Mouse (Mus musculus): ENCODE results near the gene Gm11985. TPM values are rescaled to one million over a fixed set of nuclear protein-coding genes. Genes with fewer than 3 reads are reported as not detected.

The Gm11985 gene
- polyA plus RNA-seq, 1 experiment = not detected

DNA sequence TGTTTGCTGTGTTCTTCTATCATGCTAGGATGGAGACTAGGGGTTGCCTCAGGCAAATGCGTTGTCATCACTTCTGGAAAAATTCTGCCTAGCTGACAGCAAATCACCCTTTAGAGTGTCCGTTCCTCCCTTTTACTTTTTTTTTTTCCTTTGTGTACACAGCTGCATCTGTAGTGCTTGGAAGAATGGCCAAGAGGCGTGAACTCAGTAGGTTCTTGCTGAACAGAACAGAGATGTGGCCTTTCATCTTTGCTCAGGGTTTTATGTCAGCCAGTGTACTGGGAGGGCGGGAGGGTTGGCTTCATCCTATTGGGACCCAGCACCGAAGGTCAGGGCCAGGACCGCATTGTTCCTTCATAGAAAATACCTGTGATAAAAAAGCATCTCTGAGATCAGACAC lies 53.1 kb downstream of the Gm11985 start:
- WGBS = 26% methylated on average over 6 of the region's 6 CpGs
- no peaks in the 10 kb centered on the region for H3K4me1 ChIP-seq (ENCODE audit: control insufficient read depth, insufficient read depth, insufficient read length, low read length)
- H3K27ac ChIP-seq (ENCODE audit: insufficient read depth, low read depth, low read length) = no peak overlapping the region
- TF ChIP-seq CTCF (IDR thresholded peaks at IDR 0.05; ENCODE audit: extremely low read depth, insufficient read length, insufficient replicate concordance, low read depth, low read length) (no peak), POLR2A (IDR thresholded peaks at IDR 0.05; ENCODE audit: low read depth, low read length) (no peak)
- no peaks in the 10 kb centered on the region for H3K36me3 ChIP-seq (ENCODE audit: control insufficient read depth, insufficient read depth, low read length)
- H3K4me3 ChIP-seq (ENCODE audit: low read depth, low read length) = no peak overlapping the region
- H3K27me3 ChIP-seq (ENCODE audit: control insufficient read depth, insufficient read depth, low read length) = no peaks in the 10 kb centered on the region

DNA sequence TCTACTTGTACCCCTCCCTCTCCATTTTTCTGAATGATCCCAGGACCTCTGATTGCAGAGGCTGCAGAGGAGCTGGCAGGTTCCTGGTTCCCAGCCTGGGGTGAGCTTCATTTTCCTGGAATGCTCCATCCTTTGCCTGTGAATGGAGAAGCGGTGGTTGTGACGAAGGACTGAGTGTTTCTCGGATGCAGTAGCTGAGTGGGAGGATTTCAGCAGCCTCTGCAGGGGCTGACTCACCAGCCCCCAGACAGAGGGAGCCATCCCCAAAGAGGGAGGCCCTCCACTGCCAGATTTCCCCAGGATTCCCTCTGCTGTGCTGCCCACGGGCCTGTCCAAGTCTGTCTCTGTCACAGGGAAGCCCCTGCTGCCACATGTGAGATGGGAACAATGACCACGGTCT lies 54.0 kb downstream of the Gm11985 start:
- TF ChIP-seq CTCF (IDR thresholded peaks at IDR 0.05; ENCODE audit: extremely low read depth, insufficient read length, insufficient replicate concordance, low read depth, low read length) (no peak), POLR2A (IDR thresholded peaks at IDR 0.05; ENCODE audit: low read depth, low read length) (no peak)
- Histone ChIP-seq H3K27me3 (ENCODE audit: control insufficient read depth, insufficient read depth, low read length) (no peaks in the 10 kb centered on the region), H3K4me3 (ENCODE audit: low read depth, low read length) (no peak overlapping the region), H3K4me1 (ENCODE audit: control insufficient read depth, insufficient read depth, insufficient read length, low read length) (no peaks in the 10 kb centered on the region), H3K27ac (ENCODE audit: insufficient read depth, low read depth, low read length) (no peak overlapping the region), H3K36me3 (ENCODE audit: control insufficient read depth, insufficient read depth, low read length) (no peaks in the 10 kb centered on the region)
- 91% methylated on average over 5 of the region's 5 CpGs for WGBS

DNA sequence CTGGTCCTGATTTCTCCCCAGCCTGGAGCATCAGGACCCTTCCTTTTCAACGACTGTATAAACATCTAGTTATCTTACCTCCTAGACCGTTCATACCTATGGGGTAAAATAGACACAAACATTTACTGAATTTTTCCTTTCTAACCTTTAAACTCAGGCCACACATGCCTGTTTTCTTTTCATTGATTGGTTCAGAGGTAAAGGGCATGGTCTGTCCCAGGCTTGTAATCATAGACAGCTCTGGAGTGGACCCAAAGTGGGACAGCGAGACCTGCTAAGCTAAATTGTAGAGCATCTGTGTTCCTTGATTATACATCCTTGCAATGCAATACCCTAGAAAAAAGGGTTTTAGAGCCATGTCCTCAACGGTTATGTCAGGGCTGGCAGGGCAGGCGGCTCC lies 54.6 kb downstream of the Gm11985 start:
- 90% methylated on average over 5 of the region's 5 CpGs for WGBS
- Histone ChIP-seq H3K4me3 (ENCODE audit: low read depth, low read length) (no peak overlapping the region), H3K27me3 (ENCODE audit: control insufficient read depth, insufficient read depth, low read length) (no peaks in the 10 kb centered on the region), H3K4me1 (ENCODE audit: control insufficient read depth, insufficient read depth, insufficient read length, low read length) (no peaks in the 10 kb centered on the region), H3K27ac (ENCODE audit: insufficient read depth, low read depth, low read length) (no peak overlapping the region), H3K36me3 (ENCODE audit: control insufficient read depth, insufficient read depth, low read length) (no peaks in the 10 kb centered on the region)
- TF ChIP-seq CTCF (IDR thresholded peaks at IDR 0.05; ENCODE audit: extremely low read depth, insufficient read length, insufficient replicate concordance, low read depth, low read length) (no peak), POLR2A (IDR thresholded peaks at IDR 0.05; ENCODE audit: low read depth, low read length) (no peak)

Other genes with a start within 250 kb of the Gm11985 start
- 0.34 and 0.99 TPM in 2 replicates for gene Adcy1, start 125.1 kb downstream of the Gm11985 start, polyA plus RNA-seq (2012; rRNA removed)
- gene Igfbp1, start 9.2 kb upstream of the Gm11985 start, polyA plus RNA-seq (2012; rRNA removed) = 0.19 TPM in 1 of 2 replicates, not detected in the other
- 78.8 and 116 TPM in 2 replicates for gene Igfbp3, start 25.4 kb upstream of the Gm11985 start, polyA plus RNA-seq (2012; rRNA removed)

Data from small intestine, adult 2 months (tissue).